Mouse (Mus musculus) neutrophil, adult 5-6 weeks (primary cell): Measurements from ENCODE around the gene Grin2a. TPM values are rescaled to one million over a fixed set of nuclear protein-coding genes. Genes with fewer than 3 reads are reported as not detected.

Source experiments
- ATAC-seq: fragments of 151-379, 151-347 bp; 2 replicates; pipeline ENCODE4 v1.8.0; 2017; ENCODE audit warnings: mild to moderate bottlenecking, moderate TSS enrichment; ENCODE audit not compliant: insufficient number of reproducible peaks, poor library complexity, low FRiP score, severe bottlenecking; ENCODE audit errors: extremely low read depth
- total RNA-seq: library from RNA; stranded (forward); fragments of 200-1000 nt; gene quantifications from 2 replicates; pipeline ENCODE4 v1.2.3, GENCODE M21; 2017

The Grin2a gene
- total RNA-seq, 1 experiment from 2014 or later: 0.23 TPM

DNA sequence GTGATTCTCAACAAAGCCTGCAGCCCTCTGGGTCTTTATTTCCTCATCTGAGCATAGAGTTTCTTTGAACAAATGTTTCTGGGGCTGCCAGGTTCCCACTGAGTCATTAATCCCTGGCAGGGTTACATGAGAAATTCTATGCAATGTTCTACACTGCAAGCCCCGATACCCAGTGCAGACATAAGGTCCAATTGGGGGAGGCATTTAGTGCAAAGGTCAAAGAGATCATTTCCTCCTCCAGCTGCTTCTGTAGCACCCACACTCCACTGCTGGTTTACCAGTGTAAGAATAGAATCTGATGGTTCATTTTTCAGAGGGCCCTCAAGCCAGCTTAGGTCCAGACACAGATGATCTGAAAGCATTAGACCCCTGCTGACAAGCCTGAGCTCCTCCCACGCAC is 14.7 kb downstream of the Grin2a start:
- no peak for ATAC-seq

DNA sequence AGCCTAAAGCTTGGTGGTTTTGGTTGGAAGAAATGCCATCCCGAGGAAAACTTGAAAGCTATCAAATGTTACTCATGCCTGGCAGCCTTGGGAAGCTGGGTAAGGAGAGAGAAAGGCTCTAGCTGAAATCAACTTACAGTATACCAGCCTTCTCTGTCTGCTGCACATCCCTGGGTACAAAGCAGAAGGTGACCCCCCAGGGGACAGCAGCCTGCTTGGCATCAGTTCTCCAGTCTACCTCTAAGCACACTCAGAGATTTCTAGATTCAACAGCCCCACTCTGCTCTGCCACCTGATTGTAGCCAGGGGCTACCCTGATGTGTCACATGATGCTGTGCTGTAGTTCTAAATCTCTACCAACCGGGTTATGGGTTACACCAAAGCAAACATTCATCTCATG is 17.2 kb downstream of the Grin2a start:
- no peak for ATAC-seq

DNA sequence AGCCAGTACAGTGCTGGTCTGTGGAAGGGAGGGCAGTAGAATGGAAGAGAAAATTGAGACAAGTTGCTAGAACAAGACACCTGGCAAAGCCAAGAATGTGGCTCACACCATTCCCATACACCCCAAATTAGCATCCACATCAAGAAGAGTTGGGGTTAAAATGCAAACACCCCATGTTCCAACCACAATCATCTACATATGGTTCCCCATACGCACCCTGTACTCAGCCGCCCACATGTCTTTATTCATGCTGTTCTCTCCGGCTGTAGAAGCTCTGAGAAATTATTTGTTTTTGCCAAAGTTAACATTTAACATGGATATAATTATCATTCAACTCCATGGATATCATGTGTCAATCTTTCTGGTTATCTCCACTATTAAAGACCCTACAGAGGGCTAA is 22.7 kb downstream of the Grin2a start:
- ATAC-seq: no peak

DNA sequence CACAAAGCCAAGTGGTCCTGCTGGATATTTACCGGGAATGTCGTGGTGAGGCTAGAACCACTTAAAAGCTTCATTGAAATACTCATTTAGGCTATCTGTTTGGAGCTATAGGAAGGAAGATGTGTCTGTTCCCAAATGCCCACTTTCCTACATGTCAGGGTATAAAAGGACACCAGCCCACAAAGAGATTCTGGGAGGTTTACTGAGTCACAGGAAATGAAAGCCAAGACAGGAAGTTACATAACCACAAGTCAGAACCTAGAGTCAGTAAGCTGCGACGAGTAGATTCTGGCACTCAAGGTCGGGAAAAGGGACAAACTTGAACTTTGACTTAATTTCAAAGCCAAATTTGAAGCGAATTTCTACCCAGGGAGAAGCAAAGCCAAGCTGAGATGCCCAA is 30.9 kb downstream of the Grin2a start:
- ATAC-seq: no peak

DNA sequence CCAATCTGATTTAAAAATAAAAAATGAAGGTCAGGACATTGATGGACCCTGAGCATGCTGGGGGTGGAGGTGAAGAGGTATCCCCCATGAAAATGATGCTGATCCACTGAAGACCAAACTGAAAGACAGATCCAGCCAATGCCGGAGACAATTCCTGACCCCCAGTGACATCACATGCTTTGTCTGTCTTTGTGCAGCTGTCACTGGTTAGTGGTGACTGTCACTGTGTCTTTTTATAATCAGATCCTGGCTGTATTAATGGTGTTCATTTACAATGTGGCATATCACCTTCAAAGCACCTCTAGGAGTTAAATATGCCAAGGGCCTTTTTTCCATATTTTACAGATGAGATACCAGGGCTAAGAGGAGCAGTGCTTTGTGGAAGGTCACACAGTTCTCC is 32.9 kb downstream of the Grin2a start:
- ATAC-seq: no peak

DNA sequence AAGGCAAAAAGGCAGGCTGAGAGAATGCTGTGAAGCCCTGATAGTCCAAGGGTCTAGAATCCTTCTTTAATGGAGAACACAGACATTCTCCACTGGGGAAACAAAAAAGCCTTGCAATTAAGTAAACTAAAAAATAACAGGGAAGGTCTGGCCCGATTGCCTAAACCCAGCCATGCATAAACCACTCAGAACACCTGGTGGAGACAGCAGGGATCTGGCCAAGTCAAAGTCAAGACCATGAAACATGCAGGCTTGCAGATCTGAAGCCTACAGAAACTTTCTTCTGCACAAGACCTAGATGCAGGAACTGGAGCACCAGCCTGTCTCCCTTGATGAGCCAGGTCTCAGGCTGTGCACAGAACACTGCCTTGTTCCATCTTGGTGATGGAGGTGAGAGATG is 36.0 kb downstream of the Grin2a start:
- ATAC-seq: no peak

DNA sequence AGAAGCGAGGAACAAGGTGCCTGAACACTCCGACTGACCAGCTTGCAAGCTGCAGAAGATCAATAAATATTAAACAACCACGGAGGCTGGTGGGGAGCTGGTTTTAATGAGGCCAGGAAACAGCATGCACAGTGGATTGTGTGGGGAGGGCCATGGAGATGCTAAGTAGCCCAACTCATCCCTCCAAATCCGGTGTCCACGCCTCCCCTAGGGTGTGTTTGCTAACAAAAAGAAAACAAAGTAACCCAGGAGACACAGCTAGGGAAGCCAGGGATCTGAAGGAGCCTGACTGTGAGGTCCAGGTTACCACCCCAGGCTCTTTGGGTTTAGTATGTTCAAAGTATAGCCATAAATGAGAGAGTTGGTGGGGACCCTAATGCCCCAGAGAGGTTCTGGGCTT is 41.1 kb downstream of the Grin2a start:
- no peak for ATAC-seq

DNA sequence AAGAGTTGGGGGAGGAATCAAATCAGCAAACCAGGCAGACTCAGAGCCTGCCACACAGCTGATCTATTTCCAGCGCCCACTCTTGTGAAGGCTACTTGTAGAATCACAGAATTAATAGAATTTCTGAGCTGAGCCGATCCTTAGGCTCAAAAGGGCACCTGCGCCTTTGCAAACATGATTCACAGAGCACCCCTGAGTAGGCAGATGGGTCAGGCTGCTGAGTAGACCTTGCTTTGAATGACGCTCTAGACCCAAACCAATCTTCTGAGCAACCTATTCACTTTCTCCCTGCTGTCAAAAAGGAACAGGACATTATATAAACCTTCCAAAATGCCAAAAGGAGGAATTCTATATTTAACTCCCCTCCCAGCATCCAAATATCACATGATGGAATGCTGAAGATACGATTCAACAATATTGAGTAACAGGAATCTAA is 41.9 kb downstream of the Grin2a start:
- ATAC-seq: no peak

DNA sequence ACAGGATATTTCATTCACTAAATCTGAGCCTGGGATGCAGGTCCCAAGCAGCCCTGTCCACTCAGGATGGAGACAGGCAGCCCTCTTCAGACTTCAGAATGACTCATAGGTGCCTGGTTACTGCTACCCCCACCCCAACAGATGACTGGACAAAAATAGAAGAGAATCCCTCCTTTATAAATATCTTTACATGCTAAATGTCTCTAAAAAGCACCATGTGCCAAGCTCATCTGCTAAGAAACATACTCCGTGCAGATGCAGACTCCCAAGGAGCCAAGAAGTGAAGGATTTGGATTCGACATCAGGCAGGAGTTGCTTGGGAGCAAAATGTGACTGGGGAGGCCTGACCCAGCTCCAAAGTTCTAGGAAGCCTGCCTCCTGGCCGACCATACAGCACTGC is 46.1 kb downstream of the Grin2a start:
- no peak for ATAC-seq

DNA sequence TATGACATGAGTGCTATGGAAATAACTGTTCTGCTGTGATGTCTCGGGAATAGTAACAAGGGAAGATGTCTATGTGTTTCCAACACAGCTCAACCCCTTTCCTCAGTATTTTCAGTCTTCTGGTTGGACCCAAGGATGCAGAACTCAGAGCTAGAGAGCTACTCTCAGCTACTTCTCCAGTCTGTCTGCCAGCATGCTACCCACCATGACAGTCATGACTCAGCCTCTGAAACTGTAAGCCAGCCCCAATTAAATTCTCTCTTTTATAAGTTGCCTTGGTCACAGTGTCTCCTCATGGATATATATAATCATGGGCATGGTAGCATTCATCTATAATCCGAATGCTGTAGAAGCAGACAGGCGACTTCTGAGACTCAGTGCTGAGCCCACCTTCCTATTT is 47.9 kb downstream of the Grin2a start:
- ATAC-seq: no peak

DNA sequence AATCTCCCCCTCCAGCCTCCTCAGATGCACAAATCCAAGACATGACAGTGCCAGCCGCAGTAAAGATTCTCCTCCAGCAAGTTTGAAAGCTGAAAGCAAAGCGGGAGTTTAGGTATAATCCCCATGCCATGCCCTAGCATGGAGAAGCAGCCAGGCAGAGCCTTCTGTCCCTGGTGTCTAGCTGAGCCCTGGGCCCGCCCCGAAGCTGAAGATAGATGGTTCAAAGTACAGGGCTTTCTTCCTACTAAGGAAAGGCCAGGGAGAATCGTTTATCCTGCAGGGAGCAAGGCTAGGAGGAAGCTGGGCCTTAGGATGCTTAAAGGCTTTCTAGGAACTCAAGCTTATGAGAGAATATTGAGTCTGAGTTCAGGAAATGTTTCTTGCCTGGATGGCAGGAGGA is 50.5 kb downstream of the Grin2a start:
- no peak for ATAC-seq

DNA sequence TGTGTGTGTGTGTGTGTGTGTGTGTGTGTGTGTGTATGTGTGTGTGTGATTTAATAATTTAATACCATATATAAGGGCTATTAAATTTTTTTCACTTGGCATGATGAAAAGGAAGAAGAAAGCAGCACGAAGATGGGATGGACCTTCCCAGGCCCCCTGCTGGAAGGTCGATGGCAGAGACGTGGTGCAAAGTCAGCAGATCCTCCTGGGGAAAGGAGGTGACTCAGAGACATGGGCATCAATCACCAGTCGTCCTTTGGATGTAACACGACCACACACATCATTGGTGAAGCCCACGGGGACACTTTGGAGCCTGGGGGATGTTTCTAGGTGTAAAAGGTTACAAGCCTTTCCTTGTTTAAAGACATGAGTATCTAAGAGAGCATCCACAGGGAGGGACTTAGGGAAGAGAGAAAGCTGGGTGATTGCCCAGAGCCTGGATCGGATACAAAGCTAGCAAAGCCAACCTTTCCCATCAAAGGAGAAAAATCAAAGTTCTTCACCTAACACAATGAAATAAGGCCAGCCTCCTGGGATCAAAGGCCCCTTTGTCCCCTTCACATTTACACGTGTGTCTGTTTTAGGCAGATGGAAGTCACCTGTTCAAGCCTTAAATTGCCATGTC is 53.9 kb downstream of the Grin2a start:
- no peak for ATAC-seq

DNA sequence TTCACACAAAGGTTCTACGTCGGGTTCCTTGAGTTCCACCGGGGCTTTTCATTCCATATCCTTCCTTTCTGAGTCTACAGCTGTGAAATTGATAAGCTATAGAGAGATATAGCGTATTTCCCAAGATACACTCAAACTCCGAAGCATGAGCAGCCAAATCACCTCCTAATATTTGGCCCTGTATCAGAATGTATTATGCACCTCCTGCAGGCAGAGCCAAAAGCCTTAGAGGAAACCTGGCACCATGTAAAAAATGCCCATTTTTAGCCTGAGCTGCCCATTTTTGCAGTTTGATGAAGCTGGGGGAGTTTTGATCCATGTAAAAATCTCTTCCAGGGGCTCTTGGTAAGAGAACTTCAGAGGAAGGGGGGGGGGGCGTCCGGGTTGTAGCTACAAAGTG is 54.6 kb downstream of the Grin2a start:
- no peak for ATAC-seq

DNA sequence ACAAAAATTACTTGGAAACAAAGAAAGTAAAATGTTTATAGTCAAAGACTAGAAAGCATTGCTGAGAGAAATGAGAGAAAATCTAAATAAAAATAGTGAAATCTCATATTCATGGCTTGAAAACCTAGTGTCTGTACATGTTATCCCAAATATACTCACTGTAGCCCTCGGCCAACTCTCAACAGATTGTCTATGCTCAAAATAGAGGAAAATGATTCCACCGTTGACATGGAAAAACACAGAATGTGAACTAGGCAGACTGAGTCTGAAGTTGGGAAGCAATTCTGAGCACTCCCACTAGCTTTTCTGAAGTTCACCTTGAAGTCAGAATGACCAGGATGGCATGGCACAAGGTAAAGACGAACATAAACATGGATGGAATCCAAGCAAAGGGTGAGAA is 84.7 kb downstream of the Grin2a start:
- ATAC-seq: no peak

DNA sequence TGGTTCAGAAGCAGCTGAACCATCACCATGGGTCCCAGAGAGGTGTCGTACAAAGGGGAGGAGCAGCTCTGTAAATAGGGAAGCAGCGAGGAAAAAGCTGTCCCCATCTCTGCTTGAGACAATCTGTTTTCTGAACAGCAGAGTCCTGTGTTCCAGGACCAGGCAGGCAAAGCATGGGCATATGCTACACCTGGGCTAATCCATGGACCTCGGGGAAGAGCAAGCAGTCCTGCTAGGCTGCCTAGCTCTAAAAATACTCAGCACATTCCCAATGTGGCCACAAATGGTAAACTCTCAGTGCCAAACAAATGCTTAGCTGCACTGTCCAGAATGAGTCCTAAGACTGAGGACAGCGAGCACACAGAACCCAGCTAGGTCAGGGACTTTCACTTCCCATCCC is 86.1 kb downstream of the Grin2a start:
- ATAC-seq: no peak

DNA sequence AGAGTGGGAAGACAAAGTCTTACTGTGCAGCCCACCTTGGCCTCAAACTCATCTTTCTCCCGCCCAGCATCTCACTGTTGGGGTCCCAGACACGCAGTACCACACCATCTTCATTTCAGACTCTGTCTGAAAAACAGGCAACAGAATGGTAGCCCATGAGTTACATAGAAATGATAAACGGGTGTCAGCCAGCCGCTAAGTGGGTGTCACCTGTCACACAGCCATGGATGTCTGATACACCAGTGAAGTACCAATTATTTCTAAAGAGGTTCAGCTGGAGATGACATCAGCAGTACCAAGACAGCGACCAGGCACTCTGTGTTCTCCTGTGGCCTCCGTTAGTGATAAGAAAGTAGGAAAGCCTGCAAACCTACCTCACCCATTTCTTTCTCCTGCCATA is 90.9 kb downstream of the Grin2a start:
- ATAC-seq: no peak

DNA sequence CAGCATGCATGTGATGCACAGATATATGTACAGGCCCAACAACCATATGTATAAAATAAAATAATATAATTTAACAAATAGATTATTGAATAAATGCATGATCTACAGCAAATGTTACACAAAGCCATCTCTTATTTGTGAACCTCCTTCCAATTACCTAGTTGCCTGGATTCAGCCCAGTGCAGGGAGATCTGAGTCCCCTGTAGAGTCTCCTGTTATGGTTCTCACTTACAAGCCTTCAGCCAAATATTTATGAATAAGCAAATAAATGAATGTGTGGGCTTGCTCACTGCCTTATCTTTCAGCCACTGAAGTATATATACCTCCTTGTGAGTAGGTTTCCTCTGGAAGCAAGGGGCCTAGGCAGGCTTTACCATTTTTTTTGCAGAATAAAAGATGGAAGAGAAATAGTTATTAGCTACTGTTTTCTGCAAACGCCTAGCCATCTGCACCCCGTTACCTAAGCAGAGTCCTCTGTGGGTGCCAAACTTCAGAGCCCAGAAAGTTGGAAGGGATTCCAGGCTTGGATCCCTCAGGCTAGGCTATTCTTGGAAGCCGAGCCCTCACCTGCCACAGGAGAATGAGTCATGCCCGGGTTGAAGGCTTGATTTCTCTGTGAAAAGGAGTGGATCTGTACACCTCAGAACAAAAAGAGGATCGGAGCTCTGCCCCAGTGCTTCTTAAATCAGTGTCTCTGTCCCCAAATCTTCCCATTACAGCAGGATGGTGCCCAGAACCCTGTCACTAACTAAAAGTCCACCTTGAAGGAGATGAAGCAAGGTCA is 92.5 kb downstream of the Grin2a start:
- no peak for ATAC-seq

DNA sequence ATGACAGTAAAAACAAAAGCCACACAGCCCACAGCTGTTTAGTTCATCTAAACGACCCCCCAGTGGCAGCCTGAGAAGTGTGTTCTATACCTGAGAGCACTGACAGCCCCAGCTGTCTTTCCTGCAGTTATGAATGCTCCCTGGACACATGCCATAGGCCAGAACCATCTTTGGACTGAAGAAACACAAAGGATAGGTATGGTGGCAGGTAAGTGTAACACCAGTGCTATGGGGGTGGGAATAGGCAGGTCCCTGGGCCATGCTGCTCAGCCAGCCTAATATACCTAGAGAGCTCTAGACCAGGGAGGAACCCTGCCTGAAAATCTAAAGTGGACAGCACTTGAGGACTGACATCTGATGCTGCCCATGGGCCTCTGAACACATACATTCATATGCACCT is 93.9 kb downstream of the Grin2a start:
- ATAC-seq: no peak

DNA sequence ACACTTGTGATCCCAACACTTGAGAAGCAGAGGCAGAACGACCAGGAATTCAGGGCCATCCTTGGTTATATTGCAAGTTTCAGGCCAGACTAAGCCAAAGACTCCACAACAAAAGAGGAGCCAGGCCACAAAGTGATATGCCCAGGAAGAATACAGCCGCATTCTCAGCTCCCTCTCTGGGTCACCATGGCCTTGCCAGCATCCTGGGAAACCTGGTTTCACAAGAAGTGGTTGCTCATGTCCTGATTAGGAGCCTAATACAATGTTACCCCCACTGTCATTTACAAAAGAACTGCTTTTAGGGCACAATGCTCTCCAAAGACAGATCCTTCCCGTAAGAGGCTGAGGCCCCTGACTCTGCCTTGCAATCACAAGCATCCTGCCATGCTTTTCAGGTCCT is 94.4 kb downstream of the Grin2a start:
- ATAC-seq: no peak

DNA sequence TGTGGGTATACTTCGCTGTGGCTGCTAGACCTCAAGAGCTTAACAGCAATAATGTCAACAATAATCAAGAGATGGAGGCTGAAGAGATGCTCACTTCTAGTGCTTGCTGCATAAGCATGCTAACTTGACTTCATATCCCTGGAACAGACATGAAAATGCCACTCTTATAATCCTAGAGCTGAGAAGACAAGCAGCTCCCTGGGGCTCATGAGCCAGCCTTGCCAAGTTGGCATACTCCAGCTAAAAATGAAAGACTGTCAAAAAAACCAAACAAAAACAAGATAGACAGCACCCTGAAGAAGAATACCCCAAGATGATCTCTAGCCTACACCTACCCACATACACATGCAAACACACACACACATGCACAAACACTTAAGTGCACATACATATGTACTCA is 95.2 kb downstream of the Grin2a start:
- ATAC-seq: no peak

DNA sequence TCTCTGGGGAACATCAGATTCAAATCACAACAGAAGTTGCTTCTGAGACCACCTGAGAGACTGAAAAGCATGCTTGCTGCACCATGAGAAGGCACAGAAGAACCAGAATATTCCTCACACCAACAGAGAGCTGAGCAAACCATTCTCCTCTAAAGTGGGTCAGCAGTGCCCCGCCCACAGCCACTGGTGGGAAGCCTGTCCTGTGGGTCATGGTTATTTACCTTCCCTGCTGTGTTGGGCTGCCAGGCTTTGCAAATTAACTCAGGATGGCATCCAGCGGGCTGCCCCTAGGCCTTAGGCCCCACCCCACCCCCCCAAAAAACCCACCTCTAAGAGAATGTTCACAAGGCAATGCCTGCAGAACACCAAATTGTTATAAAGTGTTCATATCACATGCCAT is 96.2 kb downstream of the Grin2a start:
- ATAC-seq: no peak
